Mouse (Mus musculus) heart, postnatal 4 days (tissue): ENCODE measurements around the gene Ap3d1. TPM values are rescaled to one million over a fixed set of nuclear protein-coding genes. Genes with fewer than 3 reads are reported as not detected.
A peak's percentile ranks its signal among the peaks of the same experiment; 100 is the strongest.

Experiments used
- DNase-seq: peaks from one replicate; pipeline ENCODE4 v3.0.0; 2021
- total RNA-seq, 2 experiments: library from RNA; stranded (reverse); gene quantifications; 2 replicates each; pipeline ENCODE4 v1.2.3; 2021

Gene Ap3d1
- 10 to 100 TPM; 47.8 to 53.8 TPM for total RNA-seq

- DNase-seq, result peak; percentile 99
These were observed at the start of gene Ap3d1 for GRCm38 (mm10) chr10:80742180-80742978. Ap3d1 (minus strand) TSS chr10:80742264.

- no peak for DNase-seq
These were observed 49.6 kb upstream of the Ap3d1 start for GRCm38 (mm10) chr10:80791476-80792174.

GRCm38 (mm10) chr10:80790761-80791404 lies 48.8 kb upstream of the Ap3d1 start:
- DNase-seq, result no peak

GRCm38 (mm10) chr10:80787517-80787916 lies 45.5 kb upstream of the Ap3d1 start:
- no peak for DNase-seq

GRCm38 (mm10) chr10:80785963-80786362 lies 43.9 kb upstream of the Ap3d1 start:
- DNase-seq, result no peak

- DNase-seq, result no peak
These were observed 42.8 kb upstream of the Ap3d1 start for GRCm38 (mm10) chr10:80784871-80785270.

GRCm38 (mm10) chr10:80784302-80784701 lies 42.2 kb upstream of the Ap3d1 start:
- DNase-seq, result no peak

GRCm38 (mm10) chr10:80779565-80779964 lies 37.5 kb upstream of the Ap3d1 start:
- DNase-seq, result no peak

GRCm38 (mm10) chr10:80777123-80777522 lies 35.1 kb upstream of the Ap3d1 start:
- DNase-seq, result no peak

GRCm38 (mm10) chr10:80776358-80776869 lies 34.4 kb upstream of the Ap3d1 start:
- DNase-seq, result no peak

GRCm38 (mm10) chr10:80775731-80776130 lies 33.7 kb upstream of the Ap3d1 start:
- no peak for DNase-seq

- DNase-seq, result no peak
These were observed 32.9 kb upstream of the Ap3d1 start for GRCm38 (mm10) chr10:80774981-80775380.

- DNase-seq, result peak; percentile 92
These were observed 32.5 kb upstream of the Ap3d1 start for GRCm38 (mm10) chr10:80774549-80774948.

GRCm38 (mm10) chr10:80773816-80774215 lies 31.8 kb upstream of the Ap3d1 start:
- DNase-seq, result no peak

- DNase-seq, result no peak
These were observed 26.3 kb upstream of the Ap3d1 start for GRCm38 (mm10) chr10:80768365-80768764.

GRCm38 (mm10) chr10:80766161-80766815 lies 24.2 kb upstream of the Ap3d1 start:
- DNase-seq, result no peak

- DNase-seq, result no peak
These were observed 23.7 kb upstream of the Ap3d1 start for GRCm38 (mm10) chr10:80765746-80766145.

GRCm38 (mm10) chr10:80763502-80763901 lies 21.4 kb upstream of the Ap3d1 start:
- no peak for DNase-seq

- no peak for DNase-seq
These were observed 19.8 kb upstream of the Ap3d1 start for GRCm38 (mm10) chr10:80761821-80762220.

- no peak for DNase-seq
These were observed 18.8 kb upstream of the Ap3d1 start for GRCm38 (mm10) chr10:80760596-80761524.

- DNase-seq, result no peak
These were observed 16.6 kb upstream of the Ap3d1 start for GRCm38 (mm10) chr10:80758651-80759050.
